Mouse (Mus musculus) intestine, embryonic 15.5 days (tissue): ENCODE data around the gene Gm20388. TPM values are rescaled to one million over a fixed set of nuclear protein-coding genes. Genes with fewer than 3 reads are reported as not detected.

Source experiments
- ATAC-seq: fragments of 200-750 bp; cut with Nextera tagmentation; 2 replicates; pipeline ENCODE4 v1.8.0; 2017; ENCODE audit warnings: moderate TSS enrichment, moderate library complexity
- H3K27ac ChIP-seq: fragments of 300-500 bp; sonication (generic); 2 replicates; pipeline ENCODE4 v1.5.1; 2015; ENCODE audit warnings: mild to moderate bottlenecking, inconsistent platforms
- H3K27me3 ChIP-seq: fragments of 300-500 bp; sonication (generic); replicated peaks from 2 replicates; pipeline ENCODE4 v1.6.1; 2015; ENCODE audit warnings: inconsistent platforms
- H3K36me3 ChIP-seq: fragments of 300-500 bp; sonication (generic); 2 replicates; pipeline ENCODE4 v1.6.1; 2015; ENCODE audit warnings: inconsistent platforms
- H3K4me1 ChIP-seq: fragments of 300-500 bp; sonication (generic); replicated peaks from 2 replicates; pipeline ENCODE4 v1.6.1; 2015; ENCODE audit warnings: inconsistent platforms
- H3K4me2 ChIP-seq: fragments of 300-500 bp; sonication (generic); replicated peaks from 2 replicates; pipeline ENCODE4 v1.6.1; 2015; ENCODE audit warnings: mild to moderate bottlenecking, inconsistent platforms
- H3K4me3 ChIP-seq: fragments of 300-500 bp; sonication (generic); replicated peaks from 2 replicates; pipeline ENCODE4 v1.5.1; 2015; ENCODE audit warnings: inconsistent platforms
- H3K9ac ChIP-seq: fragments of 300-500 bp; sonication (generic); 2 replicates; pipeline ENCODE4 v1.6.1; 2015; ENCODE audit warnings: inconsistent platforms
- H3K9me3 ChIP-seq: fragments of 300-500 bp; sonication (generic); 2 replicates; pipeline ENCODE4 v1.6.1; 2016; ENCODE audit warnings: inconsistent platforms
- WGBS: fragments of 180-500 bp; shearing (Covaris S2); methylation state at CpG from one replicate; pipeline ENCODE4 v1.1.7; 2015; 5-methylcytosine and 5-hydroxymethylcytosine counted together
- polyA plus RNA-seq: library from polyadenylated mRNA; unstranded; fragments of >200 nt; fragmentation: Nextera tagmentation; extraction: Ambion mirVana; gene quantifications from 2 replicates; pipeline ENCODE4 v1.2.1, GENCODE M21; 2015

The Gm20388 gene
- polyA plus RNA-seq, 1 experiment from 2014 or later = not detected

GRCm38 (mm10) chr8:121852464-121852863, 1941.8 kb downstream of the Gm20388 start:
- no peak overlapping the region for H3K27ac ChIP-seq
- H3K4me2 ChIP-seq = no peak overlapping the region
- no peak overlapping the region for H3K9ac ChIP-seq
- WGBS = 38% methylated on average over 7 of the region's 7 CpGs
- no peaks in the 10 kb centered on the region for H3K27me3 ChIP-seq
- peaks cover 18% of the 10 kb centered on the region for H3K4me1 ChIP-seq
- no peaks in the 10 kb centered on the region for H3K9me3 ChIP-seq
- ATAC-seq = 0 out of 2 replicates have a peak, but pooled peaks have one; percentile 24
- H3K36me3 ChIP-seq = no peaks in the 10 kb centered on the region
- H3K4me3 ChIP-seq = no peak overlapping the region

GRCm38 (mm10) chr8:121853586-121853985, 1942.9 kb downstream of the Gm20388 start:
- H3K4me3 ChIP-seq = no peak overlapping the region
- no peaks in the 10 kb centered on the region for H3K9me3 ChIP-seq
- H3K36me3 ChIP-seq = no peaks in the 10 kb centered on the region
- ATAC-seq = no peak
- WGBS = 71% methylated on average over 2 of the region's 2 CpGs
- no peak overlapping the region for H3K4me2 ChIP-seq
- peaks cover 18% of the 10 kb centered on the region for H3K4me1 ChIP-seq
- H3K9ac ChIP-seq = no peak overlapping the region
- H3K27ac ChIP-seq = no peak overlapping the region
- no peaks in the 10 kb centered on the region for H3K27me3 ChIP-seq

- ATAC-seq = no peak
- H3K4me1 ChIP-seq = peaks cover 10% of the 10 kb centered on the region
- no peak overlapping the region for H3K27ac ChIP-seq
- H3K4me2 ChIP-seq = no peak overlapping the region
- H3K36me3 ChIP-seq = no peaks in the 10 kb centered on the region
- no peak overlapping the region for H3K9ac ChIP-seq
- 67% methylated on average over 14 of the region's 14 CpGs for WGBS
- H3K4me3 ChIP-seq = no peak overlapping the region
- no peaks in the 10 kb centered on the region for H3K27me3 ChIP-seq
- H3K9me3 ChIP-seq = no peaks in the 10 kb centered on the region
These were observed 1945.6 kb downstream of the Gm20388 start for GRCm38 (mm10) chr8:121856071-121856746.

GRCm38 (mm10) chr8:121857331-121857730, 1946.7 kb downstream of the Gm20388 start:
- 77% methylated on average over 9 of the region's 9 CpGs for WGBS
- Histone ChIP-seq H3K36me3 (no peaks in the 10 kb centered on the region), H3K27ac (no peak overlapping the region), H3K9ac (no peak overlapping the region), H3K4me2 (no peak overlapping the region), H3K9me3 (no peaks in the 10 kb centered on the region), H3K4me1 (no peaks in the 10 kb centered on the region), H3K4me3 (no peak overlapping the region), H3K27me3 (no peaks in the 10 kb centered on the region)
- no peak for ATAC-seq

- WGBS = 56% methylated on average over 2 of the region's 2 CpGs
- H3K4me3 ChIP-seq = no peak overlapping the region
- H3K36me3 ChIP-seq = no peaks in the 10 kb centered on the region
- no peaks in the 10 kb centered on the region for H3K9me3 ChIP-seq
- H3K4me2 ChIP-seq = no peak overlapping the region
- H3K9ac ChIP-seq = no peak overlapping the region
- H3K27ac ChIP-seq = no peak overlapping the region
- no peaks in the 10 kb centered on the region for H3K4me1 ChIP-seq
- H3K27me3 ChIP-seq = no peaks in the 10 kb centered on the region
- no peak for ATAC-seq
These were observed 1947.1 kb downstream of the Gm20388 start for GRCm38 (mm10) chr8:121857747-121858146.

- H3K36me3 ChIP-seq = no peaks in the 10 kb centered on the region
- H3K4me1 ChIP-seq = no peaks in the 10 kb centered on the region
- no peak overlapping the region for H3K9ac ChIP-seq
- no peak for ATAC-seq
- H3K4me2 ChIP-seq = no peak overlapping the region
- H3K9me3 ChIP-seq = no peaks in the 10 kb centered on the region
- no peak overlapping the region for H3K27ac ChIP-seq
- no peaks in the 10 kb centered on the region for H3K27me3 ChIP-seq
- 56% methylated on average over 6 of the region's 6 CpGs for WGBS
- H3K4me3 ChIP-seq = no peak overlapping the region
These were observed 1950.6 kb downstream of the Gm20388 start for GRCm38 (mm10) chr8:121861276-121861675.

- H3K4me1 ChIP-seq = no peaks in the 10 kb centered on the region
- ATAC-seq = peak; percentile 43; the same call in 1 of the 2 replicates
- H3K4me2 ChIP-seq = no peak overlapping the region
- no peaks in the 10 kb centered on the region for H3K36me3 ChIP-seq
- no peaks in the 10 kb centered on the region for H3K27me3 ChIP-seq
- 70% methylated on average over 9 of the region's 12 CpGs for WGBS
- H3K9ac ChIP-seq = no peak overlapping the region
- no peaks in the 10 kb centered on the region for H3K9me3 ChIP-seq
- H3K4me3 ChIP-seq = no peak overlapping the region
- H3K27ac ChIP-seq = no peak overlapping the region
These were observed 1951.3 kb downstream of the Gm20388 start for GRCm38 (mm10) chr8:121861806-121862548.

GRCm38 (mm10) chr8:121865356-121865755, 1954.7 kb downstream of the Gm20388 start:
- Histone ChIP-seq H3K27ac (no peak overlapping the region), H3K9me3 (no peaks in the 10 kb centered on the region), H3K4me1 (no peaks in the 10 kb centered on the region), H3K27me3 (no peaks in the 10 kb centered on the region), H3K36me3 (no peaks in the 10 kb centered on the region), H3K4me3 (no peak overlapping the region), H3K9ac (no peak overlapping the region), H3K4me2 (no peak overlapping the region)
- ATAC-seq = no peak
- WGBS = 63% methylated on average over 8 of the region's 8 CpGs

GRCm38 (mm10) chr8:121868196-121868595, 1957.6 kb downstream of the Gm20388 start:
- Histone ChIP-seq H3K4me2 (no peak overlapping the region), H3K9ac (no peak overlapping the region), H3K4me1 (peaks cover 12% of the 10 kb centered on the region), H3K27me3 (no peaks in the 10 kb centered on the region), H3K4me3 (no peak overlapping the region), H3K9me3 (no peaks in the 10 kb centered on the region), H3K27ac (no peak overlapping the region), H3K36me3 (no peaks in the 10 kb centered on the region)
- no peak for ATAC-seq
- 86% methylated on average over 5 of the region's 5 CpGs for WGBS

GRCm38 (mm10) chr8:121868896-121869295, 1958.3 kb downstream of the Gm20388 start:
- no peak for ATAC-seq
- peaks cover 12% of the 10 kb centered on the region for H3K4me1 ChIP-seq
- 85% methylated on average over 7 of the region's 7 CpGs for WGBS

GRCm38 (mm10) chr8:121870190-121870589, 1959.5 kb downstream of the Gm20388 start:
- Histone ChIP-seq H3K9ac (no peak overlapping the region), H3K36me3 (no peaks in the 10 kb centered on the region), H3K4me1 (peaks cover 18% of the 10 kb centered on the region), H3K27ac (no peak overlapping the region), H3K4me2 (no peak overlapping the region), H3K4me3 (no peak overlapping the region), H3K27me3 (no peaks in the 10 kb centered on the region), H3K9me3 (no peaks in the 10 kb centered on the region)
- 92% methylated on average over 2 of the region's 2 CpGs for WGBS
- ATAC-seq = no peak

More at GRCm38 (mm10) chr8:121868896-121869295, 1958.3 kb downstream of the Gm20388 start:
- H3K9me3 ChIP-seq = no peaks in the 10 kb centered on the region
- H3K4me2 ChIP-seq = no peak overlapping the region
- no peak overlapping the region for H3K27ac ChIP-seq
- H3K27me3 ChIP-seq = no peaks in the 10 kb centered on the region
- no peak overlapping the region for H3K4me3 ChIP-seq
- H3K36me3 ChIP-seq = no peaks in the 10 kb centered on the region
- no peak overlapping the region for H3K9ac ChIP-seq

- H3K4me3 ChIP-seq = no peak overlapping the region
- WGBS = 15% methylated on average over 10 of the region's 10 CpGs
- H3K27ac ChIP-seq = peak overlapping the region; percentile 32; the same call in 1 of the 2 replicates
- H3K36me3 ChIP-seq = no peaks in the 10 kb centered on the region
- no peaks in the 10 kb centered on the region for H3K27me3 ChIP-seq
- peaks cover 21% of the 10 kb centered on the region for H3K4me1 ChIP-seq
- peak overlapping the region; percentile 24; the same call in 1 of the 2 replicates for H3K4me2 ChIP-seq
- no peaks in the 10 kb centered on the region for H3K9me3 ChIP-seq
- 0 out of 2 replicates have a peak overlapping the region, but pooled peaks have one; percentile 24 for H3K9ac ChIP-seq
- peak; percentile 77 for ATAC-seq
These were observed 1961.3 kb downstream of the Gm20388 start for GRCm38 (mm10) chr8:121871833-121872440.
